Mouse (Mus musculus): ENCODE results near the gene Irs2. TPM values are rescaled to one million over a fixed set of nuclear protein-coding genes. Genes with fewer than 3 reads are reported as not detected.

The Irs2 gene
- 7.4 and 14.6 TPM in 2 replicates for polyA plus RNA-seq (2012; ENCODE audit: insufficient read depth, insufficient read length, missing spikeins)

DNA sequence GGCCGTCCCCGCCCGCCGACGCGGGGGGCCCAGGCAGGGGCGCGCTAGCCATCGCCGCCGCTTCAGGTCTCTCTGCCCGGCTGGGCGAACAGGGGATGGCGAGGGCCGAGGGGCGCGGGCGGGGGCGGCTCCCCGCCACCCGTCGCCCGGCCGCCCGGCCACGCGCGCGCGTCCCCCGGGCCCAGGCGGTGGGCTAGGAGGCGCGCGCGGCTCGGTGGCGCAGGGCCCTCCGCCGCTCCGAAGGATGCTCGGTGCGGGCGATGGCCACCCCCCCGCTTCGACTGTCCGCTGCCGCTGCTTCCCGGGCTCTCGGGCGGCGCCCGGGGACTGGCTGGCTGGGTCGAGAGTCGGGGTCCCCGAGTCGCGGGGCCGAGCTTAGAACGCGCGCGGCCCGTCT is at the start of gene Irs2:
Irs2 (minus strand) TSS at position 80 of the 397 bp plus-strand sequence.
- Histone ChIP-seq H3K4me1 (ENCODE audit: control insufficient read depth, insufficient read depth, insufficient read length, low read length) (peaks cover 19% of the 10 kb centered on the region), H3K4me3 (ENCODE audit: insufficient read depth, low read depth, low read length) (peak within 1 kb of the TSS; percentile 68), H3K27ac (replicated peaks; ENCODE audit: low read depth, low read length) (peak within 1 kb of the TSS; percentile 58)

- H3K4me3 ChIP-seq (ENCODE audit: insufficient read depth, low read depth, low read length) = no peak overlapping the region
- no peaks in the 10 kb centered on the region; the same call in 1 of the 2 replicates for H3K4me1 ChIP-seq (ENCODE audit: control insufficient read depth, insufficient read depth, insufficient read length, low read length)
- no peak overlapping the region for H3K27ac ChIP-seq (replicated peaks; ENCODE audit: low read depth, low read length)
These were observed 48.4 kb upstream of the Irs2 start for GRCm38 (mm10) chr8:11056665-11057064.

GRCm38 (mm10) chr8:11056175-11056563 is 47.9 kb upstream of the Irs2 start:
- no peak overlapping the region for H3K4me3 ChIP-seq (ENCODE audit: insufficient read depth, low read depth, low read length)
- no peak overlapping the region for H3K27ac ChIP-seq (replicated peaks; ENCODE audit: low read depth, low read length)
- no peaks in the 10 kb centered on the region for H3K4me1 ChIP-seq (ENCODE audit: control insufficient read depth, insufficient read depth, insufficient read length, low read length)

DNA sequence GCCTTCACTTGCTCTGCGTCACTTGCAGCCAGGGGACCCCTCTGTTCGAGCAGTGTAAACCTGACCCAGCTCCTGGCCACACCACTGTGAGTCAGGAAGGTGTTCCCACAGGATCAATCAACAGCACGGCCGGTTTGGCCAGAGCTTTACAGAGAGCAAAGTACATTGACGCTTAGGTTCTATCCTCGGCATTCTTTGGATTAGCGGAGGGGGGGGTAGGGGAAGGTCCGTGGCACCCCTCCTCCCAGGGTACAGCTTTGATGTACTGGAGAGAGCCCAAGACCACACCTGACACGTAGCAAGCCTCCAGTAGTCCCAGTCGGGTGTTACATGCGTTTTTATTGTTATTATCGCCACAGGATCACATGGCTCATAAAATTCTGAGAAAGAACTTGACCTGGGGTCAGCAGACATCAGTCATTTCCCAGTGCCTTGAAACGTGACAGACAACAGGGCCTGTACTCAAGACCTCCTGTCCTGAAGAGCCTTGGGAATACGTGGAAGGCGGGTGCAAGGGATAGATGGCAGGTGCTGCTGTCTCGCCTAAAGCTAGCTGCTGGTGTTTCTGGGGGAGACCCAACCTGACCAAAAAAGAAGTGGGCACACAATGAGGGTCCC is 47.4 kb upstream of the Irs2 start:
- Histone ChIP-seq H3K4me1 (ENCODE audit: control insufficient read depth, insufficient read depth, insufficient read length, low read length) (no peaks in the 10 kb centered on the region), H3K4me3 (ENCODE audit: insufficient read depth, low read depth, low read length) (no peak overlapping the region), H3K27ac (replicated peaks; ENCODE audit: low read depth, low read length) (no peak overlapping the region)

DNA sequence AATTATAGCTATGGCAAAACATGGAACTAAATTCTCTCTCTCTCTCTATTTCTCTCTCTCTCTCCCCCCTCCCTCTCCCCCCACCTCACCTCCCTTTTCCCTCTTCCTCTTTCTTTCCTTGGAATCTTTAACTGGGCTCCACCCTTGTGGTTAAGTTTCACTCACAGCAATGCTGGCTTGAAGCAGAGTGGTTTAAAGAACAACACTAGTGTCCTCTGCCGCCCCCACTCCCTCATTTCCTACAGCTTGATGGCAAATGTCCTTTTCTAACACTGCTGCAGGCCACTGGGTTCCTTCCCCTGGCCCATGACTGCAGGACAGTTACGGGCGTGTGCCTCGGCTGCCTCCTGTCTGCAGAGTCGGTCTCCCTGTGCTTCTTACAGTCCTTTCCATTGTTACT is 41.6 kb upstream of the Irs2 start:
- no peak overlapping the region for H3K4me3 ChIP-seq (ENCODE audit: insufficient read depth, low read depth, low read length)
- no peak overlapping the region for H3K27ac ChIP-seq (replicated peaks; ENCODE audit: low read depth, low read length)
- no peaks in the 10 kb centered on the region for H3K4me1 ChIP-seq (ENCODE audit: control insufficient read depth, insufficient read depth, insufficient read length, low read length)

GRCm38 (mm10) chr8:11047812-11048211 is 39.6 kb upstream of the Irs2 start:
- H3K27ac ChIP-seq (replicated peaks; ENCODE audit: low read depth, low read length) = no peak overlapping the region
- peaks cover 3% of the 10 kb centered on the region; the same call in 1 of the 2 replicates for H3K4me1 ChIP-seq (ENCODE audit: control insufficient read depth, insufficient read depth, insufficient read length, low read length)
- H3K4me3 ChIP-seq (ENCODE audit: insufficient read depth, low read depth, low read length) = no peak overlapping the region

DNA sequence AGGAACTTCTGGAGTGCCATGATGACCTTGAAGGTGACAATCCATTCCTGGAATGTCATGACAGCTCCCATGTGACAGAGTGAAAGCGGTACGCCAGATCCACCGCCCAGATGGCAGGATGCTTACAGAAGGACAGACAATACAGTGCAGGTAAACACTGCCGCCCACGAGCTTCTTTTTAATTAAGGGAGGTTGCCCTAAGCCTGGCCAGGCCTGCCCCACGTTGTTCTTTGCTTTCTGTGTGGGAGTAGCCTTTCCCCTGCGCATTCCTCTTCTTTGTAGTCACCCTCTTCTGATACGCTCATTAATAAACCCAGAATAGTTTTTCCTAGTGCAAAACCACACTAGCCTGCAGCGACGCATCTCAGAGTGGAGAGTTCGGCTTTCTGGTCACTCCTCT is 36.4 kb upstream of the Irs2 start:
- Histone ChIP-seq H3K4me1 (ENCODE audit: control insufficient read depth, insufficient read depth, insufficient read length, low read length) (peaks cover 3% of the 10 kb centered on the region; the same call in 1 of the 2 replicates), H3K4me3 (ENCODE audit: insufficient read depth, low read depth, low read length) (no peak overlapping the region), H3K27ac (replicated peaks; ENCODE audit: low read depth, low read length) (no peak overlapping the region)

- peaks cover 3% of the 10 kb centered on the region; the same call in 1 of the 2 replicates for H3K4me1 ChIP-seq (ENCODE audit: control insufficient read depth, insufficient read depth, insufficient read length, low read length)
- H3K27ac ChIP-seq (replicated peaks; ENCODE audit: low read depth, low read length) = no peak overlapping the region
- H3K4me3 ChIP-seq (ENCODE audit: insufficient read depth, low read depth, low read length) = no peak overlapping the region
These were observed 35.3 kb upstream of the Irs2 start for GRCm38 (mm10) chr8:11043591-11043990.

GRCm38 (mm10) chr8:11042872-11043587 is 34.8 kb upstream of the Irs2 start:
- H3K4me1 ChIP-seq (ENCODE audit: control insufficient read depth, insufficient read depth, insufficient read length, low read length) = peaks cover 3% of the 10 kb centered on the region; the same call in 1 of the 2 replicates
- no peak overlapping the region for H3K4me3 ChIP-seq (ENCODE audit: insufficient read depth, low read depth, low read length)
- H3K27ac ChIP-seq (replicated peaks; ENCODE audit: low read depth, low read length) = no peak overlapping the region

GRCm38 (mm10) chr8:11040088-11040487 is 31.8 kb upstream of the Irs2 start:
- no peak overlapping the region for H3K27ac ChIP-seq (replicated peaks; ENCODE audit: low read depth, low read length)
- H3K4me1 ChIP-seq (ENCODE audit: control insufficient read depth, insufficient read depth, insufficient read length, low read length) = peaks cover 3% of the 10 kb centered on the region; the same call in 1 of the 2 replicates
- H3K4me3 ChIP-seq (ENCODE audit: insufficient read depth, low read depth, low read length) = no peak overlapping the region

DNA sequence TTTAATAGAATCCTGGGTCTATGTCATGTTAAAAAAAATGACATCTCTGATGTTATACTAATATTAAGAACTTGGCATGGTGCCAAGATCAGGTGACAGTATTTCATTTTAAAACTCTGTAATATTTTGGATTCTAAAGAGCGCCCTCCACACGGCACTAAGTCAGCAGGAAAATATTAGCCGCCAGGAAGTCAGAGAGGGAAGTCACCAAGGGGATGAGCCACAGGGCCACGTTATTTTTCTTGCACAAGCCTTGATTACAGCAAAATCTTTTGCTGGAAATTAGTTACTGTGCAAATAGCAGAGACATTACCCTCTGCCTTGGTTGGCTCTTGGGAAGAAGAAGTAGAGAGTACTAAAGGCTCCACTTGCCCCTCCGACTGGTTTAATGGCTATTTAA is 30.5 kb upstream of the Irs2 start:
- H3K4me1 ChIP-seq (ENCODE audit: control insufficient read depth, insufficient read depth, insufficient read length, low read length) = peaks cover 3% of the 10 kb centered on the region; the same call in 1 of the 2 replicates
- H3K4me3 ChIP-seq (ENCODE audit: insufficient read depth, low read depth, low read length) = no peak overlapping the region
- H3K27ac ChIP-seq (replicated peaks; ENCODE audit: low read depth, low read length) = no peak overlapping the region

DNA sequence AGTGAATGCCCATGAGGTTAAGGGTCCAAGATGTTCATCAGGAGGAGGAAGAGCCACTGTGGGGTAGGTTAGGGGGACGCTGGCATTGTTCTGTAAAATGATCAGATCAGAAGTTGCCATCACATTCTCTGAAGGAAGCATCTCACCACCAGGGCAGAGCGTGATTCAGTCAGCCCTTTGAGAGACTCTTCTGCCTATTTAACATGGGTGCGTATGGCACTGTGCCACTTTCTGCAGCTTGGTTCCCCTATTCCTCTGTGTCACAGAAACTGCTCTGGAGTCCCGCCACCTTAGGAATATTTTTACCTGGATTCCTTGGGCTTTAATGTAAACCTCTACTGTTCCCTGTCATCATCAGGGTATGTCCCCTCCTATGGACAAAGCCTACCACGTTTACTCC is 30.1 kb upstream of the Irs2 start:
- Histone ChIP-seq H3K4me1 (ENCODE audit: control insufficient read depth, insufficient read depth, insufficient read length, low read length) (peaks cover 3% of the 10 kb centered on the region; the same call in 1 of the 2 replicates), H3K27ac (replicated peaks; ENCODE audit: low read depth, low read length) (no peak overlapping the region), H3K4me3 (ENCODE audit: insufficient read depth, low read depth, low read length) (no peak overlapping the region)

- Histone ChIP-seq H3K4me1 (ENCODE audit: control insufficient read depth, insufficient read depth, insufficient read length, low read length) (no peaks in the 10 kb centered on the region), H3K4me3 (ENCODE audit: insufficient read depth, low read depth, low read length) (no peak overlapping the region), H3K27ac (replicated peaks; ENCODE audit: low read depth, low read length) (no peak overlapping the region)
These were observed 28.5 kb upstream of the Irs2 start for GRCm38 (mm10) chr8:11036790-11037189.

DNA sequence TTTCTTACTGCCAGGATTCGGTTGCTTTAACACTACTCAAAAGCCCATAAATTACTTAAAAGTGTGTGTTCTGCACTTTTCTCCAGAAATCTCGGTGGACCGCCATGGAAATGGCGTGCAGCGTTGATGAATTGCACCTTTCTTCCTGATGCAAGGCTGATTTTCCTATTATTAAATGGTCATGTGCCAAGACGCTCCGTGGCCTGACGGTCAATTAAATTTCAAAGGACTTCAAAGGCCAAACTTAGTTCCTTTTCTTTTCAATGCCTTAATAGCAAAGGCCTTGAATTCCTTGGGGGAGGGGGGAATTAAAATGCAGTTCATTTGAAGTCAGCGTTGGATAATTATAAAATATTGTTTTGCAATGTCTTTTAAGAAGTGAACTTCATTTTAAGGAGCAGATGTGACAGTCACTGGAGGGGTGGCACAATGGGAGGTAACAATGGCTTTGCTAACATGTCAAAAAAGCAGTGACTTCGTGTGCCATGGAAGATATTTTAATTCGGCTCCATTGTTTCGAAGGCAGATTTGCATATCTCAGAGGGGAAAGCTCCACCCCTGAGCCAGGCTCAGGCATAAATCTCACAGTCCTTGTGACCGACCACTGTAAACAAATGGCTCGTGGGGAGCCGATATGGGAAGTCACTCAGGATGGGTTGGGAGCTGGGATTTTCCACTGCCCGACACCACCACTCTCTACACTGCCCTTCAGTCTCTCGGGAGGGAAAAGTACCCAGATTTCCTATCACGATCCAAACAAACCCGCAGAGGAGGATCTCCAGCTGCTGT is 27.6 kb upstream of the Irs2 start:
- Histone ChIP-seq H3K4me1 (ENCODE audit: control insufficient read depth, insufficient read depth, insufficient read length, low read length) (no peaks in the 10 kb centered on the region), H3K4me3 (ENCODE audit: insufficient read depth, low read depth, low read length) (no peak overlapping the region), H3K27ac (replicated peaks; ENCODE audit: low read depth, low read length) (no peak overlapping the region)

DNA sequence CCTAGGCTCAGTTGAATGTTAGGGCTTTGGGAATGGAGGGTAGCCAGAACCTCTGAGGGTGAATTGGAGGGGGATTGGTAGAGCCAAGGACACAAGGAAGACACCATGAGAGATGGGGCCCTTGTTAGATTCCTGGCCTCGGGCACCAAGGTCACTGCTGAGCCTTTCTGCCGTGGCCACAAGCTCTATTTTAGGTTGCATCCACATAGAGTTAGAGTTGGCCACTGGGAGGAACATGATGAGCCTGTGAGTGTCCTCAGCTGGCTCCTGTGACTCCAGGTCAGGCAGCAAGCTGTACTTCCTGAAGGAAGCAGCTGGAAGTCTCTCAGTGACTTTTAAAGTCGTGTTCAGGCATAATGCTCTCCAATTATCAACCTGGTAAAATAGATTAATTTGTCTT is 16.6 kb upstream of the Irs2 start:
- Histone ChIP-seq H3K4me1 (ENCODE audit: control insufficient read depth, insufficient read depth, insufficient read length, low read length) (no peaks in the 10 kb centered on the region), H3K4me3 (ENCODE audit: insufficient read depth, low read depth, low read length) (no peak overlapping the region), H3K27ac (replicated peaks; ENCODE audit: low read depth, low read length) (no peak overlapping the region)
